Mouse (Mus musculus): ENCODE results near the gene Hoxa9. TPM values are rescaled to one million over a fixed set of nuclear protein-coding genes. Genes with fewer than 3 reads are reported as not detected.

Hoxa9 gene
- polyA plus RNA-seq, 1 experiment: not detected

DNA sequence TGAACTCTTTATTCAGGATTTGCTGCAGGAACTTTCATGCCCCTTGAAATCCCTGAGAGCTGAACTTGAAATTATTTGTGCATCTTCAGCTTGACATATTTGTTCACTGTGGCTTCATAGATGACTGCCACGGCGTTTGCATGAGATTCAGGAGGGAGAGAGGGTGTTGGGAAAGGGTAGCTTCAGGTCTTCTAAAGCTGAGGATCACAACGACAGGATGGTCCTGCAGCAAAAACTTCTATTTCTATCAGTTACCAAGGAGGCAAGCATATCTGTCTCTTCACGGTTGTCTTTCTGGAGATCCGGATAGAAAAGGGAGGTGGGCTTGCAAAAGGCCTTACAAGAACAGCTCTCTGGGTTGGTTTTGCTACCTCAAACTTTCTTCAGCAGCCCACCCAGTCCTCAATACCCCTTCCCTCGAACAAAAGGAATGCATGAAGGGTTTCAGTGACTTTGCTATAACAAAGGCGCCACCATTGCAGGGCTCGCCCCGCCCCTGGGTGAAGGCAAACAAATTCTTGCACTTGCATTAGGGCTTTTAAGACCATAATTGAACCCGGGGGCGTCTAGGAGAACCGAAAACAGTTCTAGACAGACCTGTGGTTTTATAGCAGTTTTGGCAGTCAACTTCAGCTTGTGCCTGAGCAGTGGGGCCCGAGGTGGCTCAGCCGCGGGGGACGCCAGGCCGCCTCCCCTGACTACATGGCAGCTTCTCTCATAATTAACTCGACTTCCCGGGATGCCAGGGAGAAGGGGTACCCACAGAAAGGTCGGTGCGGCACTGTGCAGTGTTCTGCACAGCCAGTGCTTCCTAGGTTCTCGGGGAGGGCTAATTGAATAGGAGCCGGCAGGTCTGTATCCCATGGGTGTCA is 17.1 kb upstream of the Hoxa9 start:
- no peaks in the 10 kb centered on the region for H3K4me1 ChIP-seq (ENCODE audit: control insufficient read depth, insufficient read depth, low read length)
- no peak overlapping the region for H3K4me3 ChIP-seq (ENCODE audit: insufficient read depth, low read depth, low read length)
- 2% methylated on average over 23 of the region's 23 CpGs for WGBS
- TF ChIP-seq CTCF (IDR thresholded peaks at IDR 0.05; ENCODE audit: insufficient read depth, low read depth, low read length) (no peak), POLR2A (IDR thresholded peaks at IDR 0.05; ENCODE audit: insufficient read depth, low read depth, low read length) (no peak)
- no peak overlapping the region for H3K27ac ChIP-seq (ENCODE audit: insufficient read depth, low read depth, low read length)

DNA sequence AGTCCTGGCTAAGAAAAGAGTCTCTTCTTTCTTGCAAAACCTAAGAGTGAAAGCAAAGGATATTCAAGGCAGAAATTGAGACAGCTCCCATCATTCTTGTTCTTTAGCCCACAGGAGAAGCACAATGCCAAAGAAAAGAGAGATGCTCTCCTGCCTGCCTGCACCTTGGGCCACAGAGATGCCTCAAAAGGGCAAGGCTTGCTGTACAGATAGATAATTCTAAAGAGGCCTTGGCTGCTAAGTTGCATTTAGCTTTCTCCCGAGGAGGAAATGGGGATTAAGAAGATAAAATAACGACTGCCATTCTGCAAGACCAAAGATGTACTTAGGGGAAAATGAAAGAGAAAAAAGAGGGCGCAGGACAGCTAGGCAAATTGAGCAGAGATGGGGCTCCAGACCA is 16.0 kb upstream of the Hoxa9 start:
- Histone ChIP-seq H3K4me1 (ENCODE audit: control insufficient read depth, insufficient read depth, low read length) (no peaks in the 10 kb centered on the region), H3K27ac (ENCODE audit: insufficient read depth, low read depth, low read length) (no peak overlapping the region), H3K4me3 (ENCODE audit: insufficient read depth, low read depth, low read length) (no peak overlapping the region)
- WGBS: 6% methylated on average over 3 of the region's 3 CpGs
- TF ChIP-seq POLR2A (IDR thresholded peaks at IDR 0.05; ENCODE audit: insufficient read depth, low read depth, low read length): no peak
- no peak for TF ChIP-seq CTCF (IDR thresholded peaks at IDR 0.05; ENCODE audit: insufficient read depth, low read depth, low read length)

DNA sequence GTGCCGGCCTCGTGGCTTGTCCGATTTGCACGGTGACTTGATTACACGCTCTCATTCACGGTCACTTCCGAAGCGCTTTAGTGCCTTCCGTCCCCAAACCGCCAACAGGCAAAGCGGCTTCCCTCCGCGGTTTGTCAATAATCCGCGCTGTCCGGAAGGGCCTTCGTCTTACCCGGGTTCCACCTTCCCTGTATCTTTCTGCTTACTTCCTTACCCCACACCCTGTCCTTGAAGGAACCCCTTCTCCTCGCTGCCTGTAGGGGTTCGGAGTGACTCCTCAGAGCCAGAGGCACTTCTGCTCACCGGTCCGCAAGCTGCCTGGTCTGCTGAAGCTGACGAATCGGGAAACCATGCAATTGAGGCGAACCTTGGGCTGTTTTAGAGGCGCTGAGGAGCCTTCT is 15.5 kb upstream of the Hoxa9 start:
- Histone ChIP-seq H3K4me1 (ENCODE audit: control insufficient read depth, insufficient read depth, low read length) (no peaks in the 10 kb centered on the region), H3K4me3 (ENCODE audit: insufficient read depth, low read depth, low read length) (no peak overlapping the region), H3K27ac (ENCODE audit: insufficient read depth, low read depth, low read length) (no peak overlapping the region)
- 2% methylated on average over 26 of the region's 26 CpGs for WGBS
- TF ChIP-seq POLR2A (IDR thresholded peaks at IDR 0.05; ENCODE audit: insufficient read depth, low read depth, low read length) (no peak), CTCF (IDR thresholded peaks at IDR 0.05; ENCODE audit: insufficient read depth, low read depth, low read length) (no peak)

DNA sequence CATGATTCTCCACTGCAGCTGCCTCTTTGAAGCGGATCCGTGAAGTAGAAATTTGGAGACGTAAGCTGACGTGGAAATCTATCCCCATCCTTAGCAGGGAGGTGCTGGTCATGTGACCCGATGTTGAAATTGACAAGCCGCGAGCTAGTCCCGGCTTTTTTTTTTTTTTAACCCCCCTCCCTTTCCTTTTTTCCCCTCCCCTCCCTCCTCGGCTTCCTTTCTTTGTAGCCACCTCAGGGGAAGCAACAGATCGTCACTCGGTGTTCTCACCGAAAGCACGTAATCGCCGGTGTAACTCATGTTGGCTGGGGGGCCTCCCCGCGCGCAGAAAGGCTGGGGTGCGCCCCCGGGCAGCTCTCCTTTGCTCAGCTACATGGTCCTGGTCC is 14.9 kb upstream of the Hoxa9 start, which contains the start of gene Hoxa11:
Gene Hoxa11, minus strand, starts transcription at position 54 of the 386 bp plus-strand sequence.
- TF ChIP-seq POLR2A (IDR thresholded peaks at IDR 0.05; ENCODE audit: insufficient read depth, low read depth, low read length) (no peak), CTCF (IDR thresholded peaks at IDR 0.05; ENCODE audit: insufficient read depth, low read depth, low read length) (no peak)
- no peak within 1 kb of the TSS for H3K4me3 ChIP-seq (ENCODE audit: insufficient read depth, low read depth, low read length)
- no peak within 1 kb of the TSS for H3K27ac ChIP-seq (ENCODE audit: insufficient read depth, low read depth, low read length)
- 3% methylated on average over 20 of the region's 20 CpGs for WGBS
- no peaks in the 10 kb centered on the region for H3K4me1 ChIP-seq (ENCODE audit: control insufficient read depth, insufficient read depth, low read length)

DNA sequence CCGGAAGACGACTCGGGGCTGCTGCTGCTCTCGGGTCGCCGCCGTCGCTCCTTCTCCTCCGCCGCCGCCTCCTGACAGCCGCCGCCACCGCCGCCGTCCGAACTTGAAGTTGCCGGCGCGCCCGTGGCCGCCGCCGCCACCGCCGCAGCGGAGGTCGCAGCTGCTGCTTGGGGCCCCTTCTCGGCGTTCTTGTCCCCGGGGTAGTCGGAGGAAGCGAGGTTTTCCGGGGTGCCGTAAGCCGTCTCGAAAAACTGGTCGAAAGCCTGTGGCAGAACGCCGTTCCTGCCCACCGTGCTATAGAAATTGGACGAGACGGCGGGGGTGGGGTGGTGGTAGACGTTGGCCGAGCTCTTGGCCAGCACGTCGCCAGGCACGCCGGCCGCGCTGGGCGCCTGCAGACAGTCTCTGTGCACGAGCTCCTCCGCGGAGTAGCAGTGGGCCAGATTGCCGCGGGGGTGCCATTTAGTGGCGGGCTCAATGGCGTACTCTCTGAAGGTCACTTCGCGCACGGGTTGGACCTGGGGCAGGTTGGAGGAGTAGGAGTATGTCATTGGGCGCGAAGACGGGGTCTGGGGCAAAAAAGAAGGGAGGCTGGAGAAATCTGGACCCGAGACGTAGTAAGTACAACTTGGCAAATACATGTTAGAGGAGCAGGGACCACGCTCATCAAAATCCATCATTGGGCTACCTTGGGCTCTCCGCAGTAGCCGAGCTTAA is 14.3 kb upstream of the Hoxa9 start:
- WGBS: 2% methylated on average over 71 of the region's 71 CpGs
- Histone ChIP-seq H3K4me1 (ENCODE audit: control insufficient read depth, insufficient read depth, low read length) (no peaks in the 10 kb centered on the region), H3K4me3 (ENCODE audit: insufficient read depth, low read depth, low read length) (no peak overlapping the region), H3K27ac (ENCODE audit: insufficient read depth, low read depth, low read length) (no peak overlapping the region)
- no peak for TF ChIP-seq CTCF (IDR thresholded peaks at IDR 0.05; ENCODE audit: insufficient read depth, low read depth, low read length)
- no peak for TF ChIP-seq POLR2A (IDR thresholded peaks at IDR 0.05; ENCODE audit: insufficient read depth, low read depth, low read length)

DNA sequence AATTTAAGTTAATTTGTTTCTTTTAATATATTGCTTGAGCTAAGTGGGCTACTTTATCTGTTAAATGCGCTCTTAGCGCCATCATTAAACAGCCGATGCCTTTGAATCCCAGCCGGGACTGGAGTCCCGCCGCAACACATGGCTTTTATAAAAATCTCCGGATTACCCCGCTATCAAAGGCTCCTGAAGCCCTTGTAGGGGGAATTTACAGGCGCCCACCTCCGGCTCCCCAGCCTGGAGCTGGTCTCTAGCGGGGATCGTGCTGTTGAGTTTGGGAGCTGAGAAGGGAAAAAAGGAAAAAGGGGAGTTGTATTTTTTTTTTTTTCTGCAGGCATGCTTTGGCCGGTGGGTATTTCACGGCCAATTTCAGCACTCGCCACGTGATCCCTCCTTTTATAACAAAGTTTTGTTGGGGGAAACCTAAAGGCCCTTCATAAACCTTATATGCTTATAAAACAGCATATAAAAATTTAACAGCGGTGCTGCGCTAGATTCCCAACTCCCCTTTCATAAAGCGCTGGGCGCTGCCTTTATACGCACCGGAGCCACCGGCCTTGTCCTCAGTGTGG is 13.7 kb upstream of the Hoxa9 start:
- Histone ChIP-seq H3K4me1 (ENCODE audit: control insufficient read depth, insufficient read depth, low read length) (no peaks in the 10 kb centered on the region), H3K4me3 (ENCODE audit: insufficient read depth, low read depth, low read length) (no peak overlapping the region), H3K27ac (ENCODE audit: insufficient read depth, low read depth, low read length) (no peak overlapping the region)
- WGBS: 3% methylated on average over 23 of the region's 23 CpGs
- TF ChIP-seq POLR2A (IDR thresholded peaks at IDR 0.05; ENCODE audit: insufficient read depth, low read depth, low read length) (no peak), CTCF (IDR thresholded peaks at IDR 0.05; ENCODE audit: insufficient read depth, low read depth, low read length) (no peak)

DNA sequence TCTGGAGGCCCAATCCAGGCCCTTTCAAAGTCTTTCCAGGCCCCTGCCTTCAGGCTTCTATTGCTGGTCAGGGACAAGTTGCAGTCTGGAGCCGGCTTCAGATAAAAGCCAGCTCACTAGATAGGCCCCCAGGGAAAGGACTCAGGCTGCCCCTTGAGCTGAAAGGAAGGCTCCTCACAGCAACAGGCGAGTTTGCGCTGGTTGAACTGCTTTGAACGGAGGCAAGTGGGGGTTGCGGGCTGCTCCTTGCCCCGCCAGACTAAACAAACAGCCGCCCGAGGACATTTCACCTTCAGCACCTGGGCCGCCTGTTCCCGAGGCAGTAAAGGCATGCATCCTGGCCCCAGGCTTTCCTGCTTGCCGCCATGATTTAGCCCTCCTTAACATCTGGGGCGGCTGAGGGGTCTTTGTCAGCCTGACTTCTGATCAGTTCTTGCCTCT is 12.8 kb upstream of the Hoxa9 start:
- 4% methylated on average over 12 of the region's 12 CpGs for WGBS
- TF ChIP-seq POLR2A (IDR thresholded peaks at IDR 0.05; ENCODE audit: insufficient read depth, low read depth, low read length): no peak
- TF ChIP-seq CTCF (IDR thresholded peaks at IDR 0.05; ENCODE audit: insufficient read depth, low read depth, low read length): no peak
- Histone ChIP-seq H3K4me1 (ENCODE audit: control insufficient read depth, insufficient read depth, low read length) (no peaks in the 10 kb centered on the region), H3K27ac (ENCODE audit: insufficient read depth, low read depth, low read length) (no peak overlapping the region), H3K4me3 (ENCODE audit: insufficient read depth, low read depth, low read length) (no peak overlapping the region)

DNA sequence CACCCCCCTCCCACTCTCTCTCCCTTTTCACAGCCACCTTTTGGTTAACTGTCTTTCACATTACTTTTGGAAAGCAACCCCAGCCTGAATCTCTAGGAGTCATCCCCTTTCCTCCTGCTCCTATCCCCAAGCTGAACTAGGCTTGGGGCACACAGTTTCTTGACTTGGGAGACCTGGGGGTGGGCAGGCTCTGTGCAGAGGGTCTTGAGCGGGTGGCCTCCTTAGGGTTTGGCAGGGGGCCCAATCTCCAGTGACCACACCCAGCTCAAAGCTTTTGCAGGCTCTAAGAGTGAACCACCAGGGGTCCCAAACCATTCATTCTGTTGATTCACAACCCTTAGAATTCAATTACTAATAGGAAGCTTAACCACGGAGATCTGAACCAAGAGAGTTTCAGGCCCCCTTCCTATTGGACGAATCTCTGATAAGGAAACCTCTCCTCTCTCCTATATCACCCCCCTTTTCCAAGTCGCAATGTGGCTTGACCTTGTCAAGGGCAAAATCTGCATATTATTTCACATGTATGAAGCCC is 12.0 kb upstream of the Hoxa9 start:
- Histone ChIP-seq H3K27ac (ENCODE audit: insufficient read depth, low read depth, low read length) (no peak overlapping the region), H3K4me1 (ENCODE audit: control insufficient read depth, insufficient read depth, low read length) (no peaks in the 10 kb centered on the region), H3K4me3 (ENCODE audit: insufficient read depth, low read depth, low read length) (no peak overlapping the region)
- TF ChIP-seq CTCF (IDR thresholded peaks at IDR 0.05; ENCODE audit: insufficient read depth, low read depth, low read length) (no peak), POLR2A (IDR thresholded peaks at IDR 0.05; ENCODE audit: insufficient read depth, low read depth, low read length) (no peak)
- 5% methylated on average over 4 of the region's 4 CpGs for WGBS

Data from olfactory bulb, adult 2 months (tissue).